Mouse (Mus musculus) stomach, postnatal 0 days (tissue): ENCODE measurements around the gene D630045J12Rik. TPM values are rescaled to one million over a fixed set of nuclear protein-coding genes. Genes with fewer than 3 reads are reported as not detected.

ENCODE experiments used
- ATAC-seq: fragments of 200-750 bp; cut with Nextera tagmentation; 2 replicates; pipeline ENCODE4 v1.8.0; 2017; ENCODE audit not compliant: low FRiP score, low TSS enrichment
- DNase-seq: peaks from one replicate; pipeline ENCODE4 v3.0.0-alpha.2; 2016; ENCODE audit warnings: low spot score
- H3K27ac ChIP-seq: fragments of 300-500 bp; sonication (generic); replicated peaks from 2 replicates; pipeline ENCODE4 v1.5.1; 2014; ENCODE audit warnings: mild to moderate bottlenecking, control low read depth
- H3K27me3 ChIP-seq: fragments of 300-500 bp; sonication (generic); 2 replicates; pipeline ENCODE4 v1.6.1; 2014; ENCODE audit warnings: low read length; ENCODE audit not compliant: control insufficient read depth, insufficient read depth
- H3K36me3 ChIP-seq: fragments of 300-500 bp; sonication (generic); 2 replicates; pipeline ENCODE4 v1.6.1; 2014; ENCODE audit warnings: low read length, mixed read lengths; ENCODE audit not compliant: control insufficient read depth, insufficient read depth
- H3K4me1 ChIP-seq: fragments of 300-500 bp; sonication (generic); replicated peaks from 2 replicates; pipeline ENCODE4 v1.6.1; 2014; ENCODE audit warnings: antibody characterized with exemption; ENCODE audit not compliant: control insufficient read depth, insufficient read depth
- H3K4me2 ChIP-seq: fragments of 300-500 bp; sonication (generic); replicated peaks from 2 replicates; pipeline ENCODE4 v1.6.1; 2014; ENCODE audit warnings: low read depth, mild to moderate bottlenecking, control low read depth, moderate library complexity
- H3K4me3 ChIP-seq: fragments of 300-500 bp; sonication (generic); 2 replicates; pipeline ENCODE4 v1.5.1; 2014; ENCODE audit warnings: low read depth, low read length, control low read depth
- H3K9ac ChIP-seq: fragments of 300-500 bp; sonication (generic); 2 replicates; pipeline ENCODE4 v1.6.1; 2014; ENCODE audit warnings: mild to moderate bottlenecking, low read length, control low read depth, mixed read lengths
- H3K9me3 ChIP-seq: fragments of 300-500 bp; sonication (generic); 2 replicates; pipeline ENCODE4 v1.6.1; 2016; ENCODE audit warnings: low read length; ENCODE audit not compliant: control insufficient read depth
- CTCF ChIP-seq: IDR thresholded peaks from 2 replicates; pipeline ENCODE4 v1.5.1; 2016; ENCODE audit warnings: antibody characterized with exemption, low read depth, mild to moderate bottlenecking, moderate library complexity
- EP300 ChIP-seq: optimal IDR thresholded peaks from 2 replicates; pipeline ENCODE3; 2016; ENCODE audit warnings: antibody characterized with exemption
- WGBS: fragments of 180-500 bp; shearing (Covaris S2); extraction: QIAGEN DNeasy Blood & Tissue Kit; methylation state at CpG from one replicate; pipeline ENCODE4 v1.1.7; 2014; 5-methylcytosine and 5-hydroxymethylcytosine counted together
- polyA plus RNA-seq: library from polyadenylated mRNA; unstranded; fragments of >200 nt; fragmentation: Nextera tagmentation; extraction: Ambion mirVana; gene quantifications from 2 replicates; pipeline ENCODE4 v1.2.1, GENCODE M21; 2015

The D630045J12Rik gene
- polyA plus RNA-seq = 0.70 and 1.1 TPM in 2 replicates

DNA sequence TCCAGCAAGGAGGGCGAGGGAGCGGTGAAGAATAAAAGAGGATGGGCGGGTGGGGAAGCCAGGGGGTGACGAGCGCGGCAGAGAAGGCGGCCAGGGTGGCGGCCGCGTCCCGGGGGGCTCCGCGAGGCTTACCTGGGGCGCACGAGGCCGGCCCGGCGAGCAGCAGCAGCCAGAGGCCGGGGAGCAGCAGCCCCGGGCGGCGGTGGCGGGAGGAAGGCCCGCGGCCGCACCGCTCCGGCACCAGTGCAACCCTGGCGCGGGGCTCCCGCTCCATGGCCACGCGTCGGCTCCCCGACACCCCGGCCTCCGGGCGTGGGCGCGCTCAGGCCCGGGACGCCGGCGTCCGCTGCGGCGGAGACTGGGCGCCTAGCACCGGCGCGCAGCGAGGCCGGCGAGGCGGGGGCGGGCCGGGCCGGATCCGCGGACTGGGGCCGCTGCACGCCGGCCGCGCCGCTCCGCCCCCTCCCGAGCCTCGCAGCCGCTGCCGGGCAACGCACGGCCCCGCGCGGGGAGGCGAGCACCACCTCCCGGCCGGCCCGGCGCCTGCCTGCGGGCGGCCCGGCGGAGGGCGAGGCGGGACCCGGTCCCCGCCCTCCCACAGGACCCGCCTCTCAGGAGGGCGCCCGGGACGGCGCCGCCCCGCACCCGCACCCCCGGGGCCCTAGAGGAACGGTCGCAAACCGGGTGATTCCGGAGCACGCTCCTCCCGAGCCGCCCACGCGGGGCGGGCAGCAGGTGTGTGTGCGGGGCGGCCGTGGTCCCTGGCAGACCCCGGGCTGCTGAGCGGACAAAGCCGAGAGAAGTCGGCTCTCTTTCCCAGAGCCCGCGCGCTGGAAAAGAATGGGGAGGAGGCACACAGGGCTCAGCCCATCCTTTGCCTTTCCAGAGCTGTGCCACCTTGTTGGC is at the start of gene D630045J12Rik:
D630045J12Rik (minus strand) TSS at position 274 of the 906 bp plus-strand sequence.
- peak within 1 kb of the TSS; percentile 73 for H3K4me3 ChIP-seq
- H3K9ac ChIP-seq = peak within 1 kb of the TSS; percentile 71
- peak; percentile 98 for ATAC-seq
- H3K27me3 ChIP-seq = no peaks in the 10 kb centered on the region
- no peaks in the 10 kb centered on the region for H3K36me3 ChIP-seq
- under 1% methylated on average over 79 of the region's 118 CpGs for WGBS
- no peaks in the 10 kb centered on the region for H3K9me3 ChIP-seq
- DNase-seq = peak; percentile 84
- H3K27ac ChIP-seq = peak within 1 kb of the TSS; percentile 69
- peak within 1 kb of the TSS; percentile 98 for H3K4me2 ChIP-seq
- TF ChIP-seq CTCF (peak; percentile 51), EP300 (no peak)
- H3K4me1 ChIP-seq = no peaks in the 10 kb centered on the region; the same call in 1 of the 2 replicates

GRCm38 (mm10) chr6:38298761-38299401 is 45.1 kb upstream of the D630045J12Rik start, which contains the start of gene Zc3hav1l:
Gene Zc3hav1l (minus strand): TSS chr6:38299259.
- no peaks in the 10 kb centered on the region for H3K9me3 ChIP-seq
- DNase-seq (peak; percentile 83), ATAC-seq (peak; percentile 95)
- peak within 1 kb of the TSS; percentile 91 for H3K9ac ChIP-seq
- H3K4me3 ChIP-seq = peak within 1 kb of the TSS; percentile 84
- TF ChIP-seq EP300 (no peak), CTCF (no peak)
- H3K4me1 ChIP-seq = 0 out of 2 replicates have a peak, but pooled peaks cover 2% of the 10 kb centered on the region
- peaks cover 11% of the 10 kb centered on the region; the same call in 1 of the 2 replicates for H3K36me3 ChIP-seq
- H3K27ac ChIP-seq = peak within 1 kb of the TSS; percentile 92
- WGBS = under 1% methylated on average over 49 of the region's 70 CpGs
- H3K4me2 ChIP-seq = peak within 1 kb of the TSS; percentile 77
- H3K27me3 ChIP-seq = no peaks in the 10 kb centered on the region

- no peaks in the 10 kb centered on the region for H3K27me3 ChIP-seq
- H3K27ac ChIP-seq = peak overlapping the region; percentile 92
Measured at GRCm38 (mm10) chr6:38298246-38298635, 44.4 kb upstream of the D630045J12Rik start.

DNA sequence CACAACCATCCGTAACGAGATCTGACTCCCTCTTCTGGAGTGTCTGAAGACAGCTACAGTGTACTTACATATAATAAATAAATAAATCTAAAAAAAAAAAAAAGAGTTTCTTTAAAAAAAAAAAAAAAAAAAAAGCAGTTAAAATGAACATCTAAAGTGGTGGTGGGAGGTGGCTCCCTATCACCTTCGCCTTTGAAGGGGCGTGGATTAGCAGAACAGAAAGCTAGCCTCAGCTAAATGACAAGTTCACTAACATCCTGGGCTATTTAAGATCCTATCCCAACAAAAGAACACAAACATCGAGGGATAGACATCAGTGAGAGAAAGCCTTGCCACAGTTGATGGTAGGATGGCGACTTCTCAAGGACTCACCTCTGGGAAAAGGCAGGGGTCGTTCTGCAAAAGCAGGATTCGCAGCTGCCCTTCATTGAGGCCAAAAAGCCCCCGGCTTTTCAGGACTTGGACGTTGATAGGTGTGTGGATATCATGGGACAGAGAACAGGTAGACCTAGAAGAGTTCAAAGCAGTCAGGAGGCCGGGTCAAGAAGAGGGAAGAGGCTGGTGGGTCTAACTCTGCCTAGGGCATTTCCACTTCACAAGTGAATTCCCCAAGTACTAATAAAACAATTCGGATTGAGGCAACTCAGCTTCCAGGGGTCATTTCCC is 43.9 kb upstream of the D630045J12Rik start:
- no peak overlapping the region; the same call in 1 of the 2 replicates for H3K9ac ChIP-seq
- 0 out of 2 replicates have a peak, but pooled peaks cover 2% of the 10 kb centered on the region for H3K4me1 ChIP-seq
- peaks cover 11% of the 10 kb centered on the region for H3K36me3 ChIP-seq
- TF ChIP-seq EP300 = no peak
- TF ChIP-seq CTCF = no peak
- WGBS = 36% methylated on average over 12 of the region's 12 CpGs
- ATAC-seq = no peak
- H3K27ac ChIP-seq = peak overlapping the region; percentile 92
- peak overlapping the region; percentile 84 for H3K4me3 ChIP-seq
- no peaks in the 10 kb centered on the region for H3K27me3 ChIP-seq
- peak overlapping the region; percentile 77 for H3K4me2 ChIP-seq
- peak; percentile 14 for DNase-seq
- no peaks in the 10 kb centered on the region for H3K9me3 ChIP-seq

More at GRCm38 (mm10) chr6:38298246-38298635, 44.4 kb upstream of the D630045J12Rik start:
- WGBS = under 1% methylated on average over 10 of the region's 10 CpGs
- H3K36me3 ChIP-seq = peaks cover 11% of the 10 kb centered on the region; the same call in 1 of the 2 replicates
- TF ChIP-seq CTCF = no peak
- TF ChIP-seq EP300 = no peak
- peak overlapping the region; percentile 91 for H3K9ac ChIP-seq
- peak overlapping the region; percentile 84 for H3K4me3 ChIP-seq
- DNase-seq (peak; percentile 24), ATAC-seq (no peak)
- H3K4me1 ChIP-seq = 0 out of 2 replicates have a peak, but pooled peaks cover 2% of the 10 kb centered on the region
- peak overlapping the region; percentile 77 for H3K4me2 ChIP-seq
- no peaks in the 10 kb centered on the region for H3K9me3 ChIP-seq

DNA sequence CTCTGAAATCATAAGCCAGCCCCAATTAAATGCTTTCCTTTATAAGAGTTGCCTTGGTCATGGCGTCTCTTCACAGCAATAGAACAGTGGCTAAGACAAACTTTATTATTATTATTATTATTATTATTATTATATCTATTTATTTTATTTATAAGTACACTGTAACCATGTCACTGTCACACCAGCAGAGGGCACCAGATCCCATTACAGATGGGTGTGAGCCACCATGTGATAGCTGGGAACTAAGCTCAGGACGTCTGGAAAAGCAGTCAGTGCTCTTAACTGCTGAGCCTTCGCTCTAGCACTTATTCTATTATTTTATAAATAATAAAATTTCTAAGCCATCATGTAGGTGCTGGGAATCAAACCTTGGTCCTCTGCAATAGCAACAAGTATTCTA is 39.9 kb upstream of the D630045J12Rik start:
- DNase-seq (no peak), ATAC-seq (no peak)
- Histone ChIP-seq H3K27ac (no peak overlapping the region), H3K36me3 (peaks cover 14% of the 10 kb centered on the region), H3K4me1 (no peaks in the 10 kb centered on the region), H3K4me2 (no peak overlapping the region), H3K9ac (no peak overlapping the region), H3K9me3 (no peaks in the 10 kb centered on the region), H3K4me3 (no peak overlapping the region), H3K27me3 (no peaks in the 10 kb centered on the region)
- TF ChIP-seq EP300 (no peak), CTCF (peak; percentile 34; the same call in 1 of the 2 replicates)
- WGBS = 68% methylated on average over 3 of the region's 3 CpGs
